Mouse (Mus musculus): Measurements from ENCODE around the gene Il25.

DNA sequence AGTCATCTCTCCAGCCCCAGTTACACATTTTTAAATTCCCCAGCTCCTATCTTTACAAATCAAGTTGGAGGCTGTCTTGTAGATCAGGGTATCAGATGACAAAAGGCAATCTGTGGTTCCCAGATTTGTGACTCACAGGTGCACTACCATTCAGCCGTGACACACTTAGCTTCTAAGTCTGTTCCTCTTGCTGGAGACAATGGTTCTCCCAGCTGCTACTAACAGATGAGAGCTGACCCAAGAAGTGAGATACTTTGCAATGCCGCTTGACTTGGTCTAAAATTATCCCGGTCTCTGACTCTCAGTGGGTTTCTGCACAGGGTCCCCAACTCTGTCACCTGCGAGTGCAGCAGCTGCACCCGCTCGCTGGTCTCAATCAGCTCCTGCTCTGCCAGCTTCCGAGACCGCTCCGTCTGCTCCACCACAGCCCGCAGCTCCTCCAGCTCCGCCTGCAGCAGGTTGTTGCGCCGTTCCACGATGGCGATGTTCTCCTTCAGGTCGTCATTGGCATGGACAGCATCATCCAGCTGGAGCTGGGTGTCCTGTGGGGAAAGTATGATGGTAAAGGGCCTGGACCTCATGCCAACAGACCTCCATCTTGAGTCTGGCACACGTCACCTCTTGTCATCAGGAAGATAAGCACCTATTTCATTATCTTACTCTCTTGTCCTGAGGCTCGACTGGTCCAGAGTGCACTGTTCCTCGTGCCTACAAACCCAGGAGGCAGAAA is 13.6 kb downstream of the Il25 start:
- TF ChIP-seq CTCF (IDR thresholded peaks at IDR 0.05; ENCODE audit: low read depth) (no peak), EP300 (IDR thresholded peaks at IDR 0.05; ENCODE audit: low read depth) (no peak)

All from liver, embryonic 14.5 days (tissue).